Mouse (Mus musculus) hindbrain, embryonic 15.5 days (tissue): Measurements from ENCODE around the gene Carmil2. TPM values are rescaled to one million over a fixed set of nuclear protein-coding genes. Genes with fewer than 3 reads are reported as not detected.

Source experiments
- ATAC-seq: fragments of 200-750 bp; cut with Nextera tagmentation; 2 replicates; pipeline ENCODE4 v1.8.0; 2017; ENCODE audit warnings: low read depth, moderate number of reproducible peaks, moderate TSS enrichment; ENCODE audit not compliant: low FRiP score
- H3K27ac ChIP-seq: fragments of 300-500 bp; sonication (generic); replicated peaks from 2 replicates; pipeline ENCODE4 v1.5.1; 2015; ENCODE audit warnings: mild to moderate bottlenecking, inconsistent platforms
- H3K27me3 ChIP-seq: fragments of 300-500 bp; sonication (generic); 2 replicates; pipeline ENCODE4 v1.6.1; 2015; ENCODE audit warnings: control low read depth, inconsistent platforms
- H3K36me3 ChIP-seq: fragments of 300-500 bp; sonication (generic); 2 replicates; pipeline ENCODE4 v1.6.1; 2015; ENCODE audit warnings: control low read depth, inconsistent platforms
- H3K4me1 ChIP-seq: fragments of 300-500 bp; sonication (generic); replicated peaks from 2 replicates; pipeline ENCODE4 v1.6.1; 2015; ENCODE audit warnings: control low read depth, inconsistent platforms
- H3K4me2 ChIP-seq: fragments of 300-500 bp; sonication (generic); 2 replicates; pipeline ENCODE4 v1.6.1; 2015; ENCODE audit warnings: moderate library complexity, mild to moderate bottlenecking, inconsistent platforms
- H3K4me3 ChIP-seq: fragments of 300-500 bp; sonication (generic); 2 replicates; pipeline ENCODE4 v1.5.1; 2015; ENCODE audit warnings: mild to moderate bottlenecking, inconsistent platforms
- H3K9ac ChIP-seq: fragments of 300-500 bp; sonication (generic); 2 replicates; pipeline ENCODE4 v1.6.1; 2015; ENCODE audit warnings: inconsistent platforms
- H3K9me3 ChIP-seq: fragments of 300-500 bp; sonication (generic); 2 replicates; pipeline ENCODE4 v1.6.1; 2016; ENCODE audit warnings: control low read depth, inconsistent platforms
- WGBS: fragments of 180-500 bp; shearing (Covaris S2); methylation state at CpG from one replicate; pipeline ENCODE4 v1.1.7; 2015; 5-methylcytosine and 5-hydroxymethylcytosine counted together
- polyA plus RNA-seq: library from polyadenylated mRNA; unstranded; fragments of >200 nt; fragmentation: Nextera tagmentation; extraction: Ambion mirVana; gene quantifications from 2 replicates; pipeline ENCODE4 v1.2.1, GENCODE M21; 2015

The Carmil2 gene
- polyA plus RNA-seq, 1 experiment from 2014 or later, result 28.7 TPM

DNA sequence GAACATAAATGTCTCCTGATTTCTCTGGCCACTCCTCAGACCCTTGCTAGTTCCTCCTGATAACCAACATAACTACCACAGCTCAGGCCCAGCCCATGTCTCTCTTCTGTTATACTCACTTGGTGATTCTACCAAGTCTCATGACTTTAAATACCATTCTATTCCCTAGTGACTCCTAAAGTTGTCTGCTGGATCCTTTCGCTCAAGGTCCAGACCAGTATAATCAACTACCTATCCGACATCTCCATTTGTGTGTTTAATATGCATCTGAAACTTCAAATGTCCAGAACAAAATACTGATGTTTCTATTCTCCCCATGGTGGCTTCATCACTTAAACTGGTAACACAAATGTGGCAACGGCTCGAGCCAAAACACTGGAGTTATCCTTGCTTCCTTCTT lies 57.2 kb downstream of the Carmil2 start:
- Histone ChIP-seq H3K4me1 (0 out of 2 replicates have a peak, but pooled peaks cover 10% of the 10 kb centered on the region), H3K36me3 (0 out of 2 replicates have a peak, but pooled peaks cover 3% of the 10 kb centered on the region), H3K4me3 (no peak overlapping the region), H3K27ac (no peak overlapping the region), H3K9ac (no peak overlapping the region), H3K27me3 (no peaks in the 10 kb centered on the region), H3K4me2 (no peak overlapping the region), H3K9me3 (no peaks in the 10 kb centered on the region)
- ATAC-seq, result no peak
- WGBS, result 85% methylated on average over 4 of the region's 4 CpGs

Other genes with a start within 250 kb of the Carmil2 start
- 197 and 207 TPM in 2 replicates for gene Tppp3, start 214.7 kb upstream of the Carmil2 start, polyA plus RNA-seq
- 39.8 and 41.9 TPM in 2 replicates for gene Zdhhc1, start 189.4 kb upstream of the Carmil2 start, polyA plus RNA-seq
- 7.2 and 9.7 TPM in 2 replicates for gene Hsd11b2, start 167.5 kb upstream of the Carmil2 start, polyA plus RNA-seq
- 222 and 231 TPM in 2 replicates for gene Atp6v0d1, start 120.2 kb upstream of the Carmil2 start, polyA plus RNA-seq
- 35.2 and 39.3 TPM in 2 replicates for gene Ripor1, start 81.0 kb upstream of the Carmil2 start, polyA plus RNA-seq
- gene Ctcf, start 49.7 kb upstream of the Carmil2 start, polyA plus RNA-seq, result 100 and 101 TPM in 2 replicates
- 0.56 and 0.80 TPM in 2 replicates for gene Agrp, start 48.9 kb upstream of the Carmil2 start, polyA plus RNA-seq
- gene Acd, start 14.8 kb downstream of the Carmil2 start, polyA plus RNA-seq, result 85.1 and 92.6 TPM in 2 replicates
- 55.1 and 57.1 TPM in 2 replicates for gene Pard6a, start 14.9 kb downstream of the Carmil2 start, polyA plus RNA-seq
- gene 4933405L10Rik, start 21.4 kb downstream of the Carmil2 start, polyA plus RNA-seq, result 0.20 and 0.23 TPM in 2 replicates
- 15.7 and 16.6 TPM in 2 replicates for gene Enkd1, start 21.9 kb downstream of the Carmil2 start, polyA plus RNA-seq
- 81.2 and 88.3 TPM in 2 replicates for gene Gfod2, start 72.4 kb downstream of the Carmil2 start, polyA plus RNA-seq
- 10.7 and 11.7 TPM in 2 replicates for gene Ranbp10, start 141.1 kb downstream of the Carmil2 start, polyA plus RNA-seq
- gene Tsnaxip1, start 141.5 kb downstream of the Carmil2 start, polyA plus RNA-seq, result 0.62 and 1.1 TPM in 2 replicates
- 52.2 and 56.9 TPM in 2 replicates for gene Cenpt, start 167.0 kb downstream of the Carmil2 start, polyA plus RNA-seq
- 54.9 and 56.3 TPM in 2 replicates for gene Thap11, start 168.9 kb downstream of the Carmil2 start, polyA plus RNA-seq
- 150 and 157 TPM in 2 replicates for gene Nutf2, start 174.3 kb downstream of the Carmil2 start, polyA plus RNA-seq
- gene Edc4, start 194.6 kb downstream of the Carmil2 start, polyA plus RNA-seq, result 50.1 and 52.2 TPM in 2 replicates
- gene Nrn1l, start 207.3 kb downstream of the Carmil2 start, polyA plus RNA-seq, result 0.45 and 0.49 TPM in 2 replicates
- 11.0 and 11.8 TPM in 2 replicates for gene Pskh1, start 214.2 kb downstream of the Carmil2 start, polyA plus RNA-seq
- gene Ctrl, start 247.6 kb downstream of the Carmil2 start, polyA plus RNA-seq, result 3.4 and 4.7 TPM in 2 replicates